Mouse (Mus musculus) lung, embryonic 15.5 days (tissue): Measurements from ENCODE around the gene 1700028J19Rik. TPM values are rescaled to one million over a fixed set of nuclear protein-coding genes. Genes with fewer than 3 reads are reported as not detected.
"Not testable (repeated sequence)": the region's sequence is repeated elsewhere in the genome, so short reads cannot be mapped to it uniquely, and the experiment has no call there.

Experiments
- ATAC-seq: fragments of 200-750 bp; cut with Nextera tagmentation; 2 replicates; pipeline ENCODE4 v1.8.0; 2017; ENCODE audit warnings: moderate number of reproducible peaks, borderline replicate concordance; ENCODE audit not compliant: low FRiP score, low TSS enrichment; ENCODE audit errors: extremely low read depth
- H3K27ac ChIP-seq: fragments of 300-500 bp; sonication (generic); 2 replicates; pipeline ENCODE4 v1.5.1; 2015; ENCODE audit warnings: moderate library complexity, mild to moderate bottlenecking, inconsistent platforms
- H3K27me3 ChIP-seq: fragments of 300-500 bp; sonication (generic); 2 replicates; pipeline ENCODE4 v1.6.1; 2015; ENCODE audit warnings: inconsistent platforms
- H3K36me3 ChIP-seq: fragments of 300-500 bp; sonication (generic); 2 replicates; pipeline ENCODE4 v1.6.1; 2015; ENCODE audit warnings: inconsistent platforms
- H3K4me1 ChIP-seq: fragments of 300-500 bp; sonication (generic); 2 replicates; pipeline ENCODE4 v1.6.1; 2015; ENCODE audit warnings: inconsistent platforms
- H3K4me2 ChIP-seq: fragments of 300-500 bp; sonication (generic); 2 replicates; pipeline ENCODE4 v1.6.1; 2015; ENCODE audit warnings: inconsistent platforms, mild to moderate bottlenecking, moderate library complexity
- H3K4me3 ChIP-seq: fragments of 300-500 bp; sonication (generic); 2 replicates; pipeline ENCODE4 v1.5.1; 2015; ENCODE audit warnings: mild to moderate bottlenecking, inconsistent platforms
- H3K9ac ChIP-seq: fragments of 300-500 bp; sonication (generic); 2 replicates; pipeline ENCODE4 v1.6.1; 2015; ENCODE audit warnings: inconsistent platforms
- H3K9me3 ChIP-seq: fragments of 300-500 bp; sonication (generic); 2 replicates; pipeline ENCODE4 v1.6.1; 2016; ENCODE audit warnings: inconsistent platforms
- WGBS: fragments of 180-500 bp; shearing (Covaris S2); methylation state at CpG from one replicate; pipeline ENCODE4 v1.1.7; 2015; 5-methylcytosine and 5-hydroxymethylcytosine counted together
- polyA plus RNA-seq: library from polyadenylated mRNA; unstranded; fragments of >200 nt; fragmentation: Nextera tagmentation; extraction: Ambion mirVana; gene quantifications from 2 replicates; pipeline ENCODE4 v1.2.1, GENCODE M21; 2015

Gene 1700028J19Rik
- polyA plus RNA-seq, 1 experiment from 2014 or later: 1.4 TPM

DNA sequence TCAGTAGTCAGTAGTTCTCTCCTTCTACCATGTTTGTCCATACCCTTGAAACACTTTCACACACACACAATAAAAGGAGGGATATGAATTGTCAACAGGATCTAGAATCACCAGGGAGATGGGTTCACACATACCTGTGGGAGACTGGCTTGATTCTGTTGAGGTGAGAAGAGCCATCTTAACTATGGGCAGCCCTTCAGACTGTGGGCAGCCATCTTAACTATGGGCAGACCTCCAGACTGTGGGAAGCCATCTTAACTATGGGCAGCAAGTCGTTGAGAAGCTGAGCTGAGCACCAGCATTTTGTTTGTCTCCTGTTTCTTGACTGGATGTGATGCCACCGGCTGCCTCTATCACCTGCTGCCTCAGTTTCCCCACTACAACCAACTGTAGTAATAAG lies 24.8 kb upstream of the 1700028J19Rik start:
- Histone ChIP-seq H3K4me3 (no peak overlapping the region), H3K36me3 (no peaks in the 10 kb centered on the region), H3K27ac (no peak overlapping the region), H3K9ac (no peak overlapping the region), H3K27me3 (peaks cover 21% of the 10 kb centered on the region), H3K4me1 (no peaks in the 10 kb centered on the region), H3K9me3 (no peaks in the 10 kb centered on the region), H3K4me2 (no peak overlapping the region)
- WGBS: 68% methylated on average over 2 of the region's 2 CpGs
- no peak for ATAC-seq

DNA sequence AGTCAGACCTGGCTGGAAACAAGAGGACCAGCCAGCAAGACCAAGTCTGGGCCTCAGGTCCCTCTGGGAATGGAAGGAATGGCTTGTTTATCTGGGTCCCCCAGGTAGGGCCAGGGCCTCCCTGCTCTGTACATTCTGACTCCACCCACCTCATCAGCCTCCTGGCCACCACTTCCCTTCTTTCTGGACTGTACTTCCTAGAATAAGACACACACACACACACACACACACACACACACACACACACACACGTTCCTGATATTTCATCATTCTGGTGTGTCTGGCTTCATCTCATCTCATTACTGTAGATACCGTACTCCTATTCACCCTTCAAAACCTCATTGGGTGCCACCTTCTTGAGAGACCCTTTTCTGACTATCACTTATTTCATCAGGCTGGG lies 22.9 kb upstream of the 1700028J19Rik start:
- Histone ChIP-seq H3K9ac (no peak overlapping the region), H3K4me1 (no peaks in the 10 kb centered on the region), H3K9me3 (no peaks in the 10 kb centered on the region), H3K4me2 (no peak overlapping the region), H3K27ac (no peak overlapping the region), H3K27me3 (peaks cover 18% of the 10 kb centered on the region), H3K4me3 (no peak overlapping the region), H3K36me3 (no peaks in the 10 kb centered on the region)
- WGBS: 77% methylated on average over 2 of the region's 2 CpGs
- ATAC-seq: no peak

DNA sequence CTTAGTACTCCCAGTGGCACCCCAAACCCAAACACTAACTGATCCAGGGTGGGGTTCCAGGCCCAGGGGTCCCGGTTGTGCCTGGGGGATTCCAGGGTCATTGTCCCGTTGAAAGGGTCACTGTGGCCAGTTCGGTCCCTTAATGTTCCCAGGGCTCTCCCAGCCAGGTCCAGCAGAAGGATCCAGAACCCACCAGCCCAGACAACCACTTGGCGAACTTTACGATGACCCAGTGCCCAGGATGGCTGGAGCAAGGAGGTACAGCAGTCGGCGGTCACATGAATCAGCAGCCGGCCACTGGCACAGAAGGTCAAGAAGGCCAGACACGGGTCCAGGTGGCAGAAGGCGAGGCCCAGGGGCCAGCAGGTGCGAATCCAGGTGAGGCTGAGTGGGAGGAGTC lies 21.6 kb upstream of the 1700028J19Rik start:
- H3K4me1 ChIP-seq: peaks cover 2% of the 10 kb centered on the region; the same call in 1 of the 2 replicates
- no peak overlapping the region for H3K27ac ChIP-seq
- WGBS: 81% methylated on average over 11 of the region's 11 CpGs
- no peak overlapping the region for H3K9ac ChIP-seq
- ATAC-seq: no peak
- peaks cover 20% of the 10 kb centered on the region for H3K27me3 ChIP-seq
- no peaks in the 10 kb centered on the region for H3K36me3 ChIP-seq
- H3K9me3 ChIP-seq: no peaks in the 10 kb centered on the region
- H3K4me3 ChIP-seq: no peak overlapping the region
- no peak overlapping the region for H3K4me2 ChIP-seq

DNA sequence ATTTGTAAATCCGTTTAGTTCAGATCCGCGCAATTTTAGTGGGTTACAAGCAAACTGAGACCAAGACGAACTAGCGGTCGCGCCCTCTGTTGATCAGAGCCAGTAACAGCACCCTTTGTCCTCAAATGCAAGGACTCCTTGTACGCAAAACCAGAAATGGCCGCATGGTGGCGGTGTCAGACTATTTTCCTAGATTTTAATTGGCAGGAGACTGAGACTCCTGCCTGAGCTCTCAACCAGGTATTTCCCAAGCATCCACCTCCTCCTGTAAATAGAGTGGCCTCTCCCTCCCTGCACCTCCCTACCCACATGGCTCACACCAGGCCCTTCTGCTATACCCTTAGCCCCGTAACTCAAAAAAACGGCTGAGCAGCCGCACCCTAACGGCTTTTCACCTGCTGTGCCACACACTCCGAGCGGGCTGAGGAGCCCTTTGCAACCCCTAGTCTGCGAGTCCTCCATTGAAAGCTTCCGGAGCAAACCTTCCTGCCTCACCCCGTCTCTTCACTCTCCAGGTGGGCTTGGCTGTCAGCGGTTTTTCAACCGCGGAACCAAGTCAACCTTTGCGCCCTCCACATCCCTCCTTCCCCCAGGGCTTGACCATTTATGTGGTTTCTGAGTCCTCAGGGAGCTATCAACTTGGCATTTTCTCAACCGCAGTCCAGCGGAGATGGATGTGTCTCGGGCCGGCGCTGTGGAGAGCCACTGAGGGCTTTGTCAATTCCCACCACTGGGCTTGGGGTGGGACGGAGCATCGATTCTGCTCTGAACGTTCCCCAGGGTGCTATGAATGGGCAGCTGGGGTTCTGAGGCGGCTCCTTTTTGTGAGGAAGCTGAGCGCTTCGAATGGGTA lies 16.5 kb upstream of the 1700028J19Rik start:
- Histone ChIP-seq H3K36me3 (no peaks in the 10 kb centered on the region), H3K27me3 (peaks cover 26% of the 10 kb centered on the region), H3K27ac (no peak overlapping the region), H3K9me3 (no peaks in the 10 kb centered on the region), H3K4me2 (peak overlapping the region; percentile 48), H3K4me3 (0 out of 2 replicates have a peak overlapping the region, but pooled peaks have one; percentile 10), H3K4me1 (peaks cover 5% of the 10 kb centered on the region; the same call in 1 of the 2 replicates), H3K9ac (no peak overlapping the region)
- WGBS: 4% methylated on average over 34 of the region's 34 CpGs
- peak; percentile 60 for ATAC-seq

DNA sequence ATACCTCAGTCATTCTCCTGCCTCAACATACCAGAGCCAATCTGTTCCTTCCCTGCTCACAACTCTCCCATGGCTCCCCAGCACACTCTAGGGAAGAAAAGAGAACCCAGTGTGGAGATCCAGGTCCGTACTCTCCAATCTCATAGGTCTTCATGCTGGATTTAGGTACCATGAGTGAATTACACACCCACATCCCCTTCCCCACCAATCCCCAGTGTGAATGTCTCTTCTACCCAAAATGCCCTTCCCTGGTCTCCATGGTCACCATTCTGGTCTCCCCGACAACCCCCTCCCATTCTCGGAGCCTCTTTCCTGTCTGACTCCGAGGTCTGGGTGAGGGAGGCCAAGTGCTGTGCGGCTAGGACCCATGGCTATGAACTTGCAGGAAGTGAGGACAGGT lies 14.7 kb upstream of the 1700028J19Rik start, which contains the start of gene Gm15517:
Gene Gm15517, plus strand, starts transcription at position 301 of the 400 bp plus-strand sequence.
- Histone ChIP-seq H3K36me3 (no peaks in the 10 kb centered on the region), H3K4me3 (no peak within 1 kb of the TSS), H3K4me2 (no peak within 1 kb of the TSS), H3K4me1 (peaks cover 5% of the 10 kb centered on the region; the same call in 1 of the 2 replicates), H3K27ac (no peak within 1 kb of the TSS), H3K27me3 (peaks cover 26% of the 10 kb centered on the region), H3K9me3 (no peaks in the 10 kb centered on the region), H3K9ac (no peak within 1 kb of the TSS)
- WGBS: 40% methylated on average over 5 of the region's 5 CpGs
- ATAC-seq: no peak

DNA sequence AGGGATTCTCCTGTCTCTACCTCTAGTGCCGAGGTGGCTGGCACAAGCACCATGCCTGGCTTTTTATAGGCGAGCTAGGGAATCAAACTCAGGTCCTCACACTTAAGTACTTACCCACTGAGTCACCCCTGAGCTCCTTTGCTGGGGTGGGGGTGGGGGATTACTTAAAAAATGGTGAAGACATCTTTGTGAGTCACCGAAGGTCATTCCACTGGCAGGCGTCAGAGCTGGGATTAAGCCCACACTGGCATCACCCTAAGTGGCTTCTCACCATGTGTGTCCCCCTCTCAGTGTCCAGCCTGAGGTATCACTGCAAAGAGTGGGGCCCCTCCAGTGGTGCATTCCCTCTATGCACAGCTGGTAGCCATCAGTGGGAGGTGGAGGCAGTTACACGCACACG lies 13.9 kb upstream of the 1700028J19Rik start:
- H3K9me3 ChIP-seq: no peaks in the 10 kb centered on the region
- no peaks in the 10 kb centered on the region for H3K36me3 ChIP-seq
- peaks cover 26% of the 10 kb centered on the region for H3K27me3 ChIP-seq
- no peak for ATAC-seq
- 66% methylated on average over 6 of the region's 6 CpGs for WGBS
- no peak overlapping the region for H3K27ac ChIP-seq
- H3K4me3 ChIP-seq: no peak overlapping the region
- H3K4me1 ChIP-seq: peaks cover 5% of the 10 kb centered on the region; the same call in 1 of the 2 replicates
- H3K9ac ChIP-seq: no peak overlapping the region
- no peak overlapping the region for H3K4me2 ChIP-seq

DNA sequence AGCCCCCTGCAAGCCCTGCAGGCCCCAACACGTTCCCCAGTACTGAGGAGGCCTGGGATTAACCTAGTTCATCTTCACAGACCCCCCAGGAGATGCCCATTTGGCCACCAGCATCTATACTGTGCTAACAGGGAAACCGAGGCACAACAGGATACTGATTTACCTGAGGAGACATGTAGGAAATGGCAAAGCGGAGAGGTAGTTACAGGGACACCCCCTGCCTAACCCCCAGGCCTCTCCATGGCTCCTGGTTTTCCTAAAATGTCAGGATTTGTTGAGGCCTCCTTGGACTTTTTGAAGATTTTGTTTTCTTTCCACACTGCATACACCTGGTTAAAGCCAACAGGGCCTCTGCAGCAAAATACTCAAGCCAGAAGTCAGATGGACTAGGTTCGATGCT lies 10.8 kb upstream of the 1700028J19Rik start, which contains the start of gene Acp4:
Gene Acp4, minus strand, starts transcription at position 101 of the 400 bp plus-strand sequence.
- no peaks in the 10 kb centered on the region for H3K9me3 ChIP-seq
- peaks cover 7% of the 10 kb centered on the region; the same call in 1 of the 2 replicates for H3K27me3 ChIP-seq
- peaks cover 9% of the 10 kb centered on the region for H3K36me3 ChIP-seq
- no peak within 1 kb of the TSS for H3K4me2 ChIP-seq
- no peaks in the 10 kb centered on the region for H3K4me1 ChIP-seq
- WGBS: 87% methylated on average over 4 of the region's 4 CpGs
- H3K27ac ChIP-seq: no peak within 1 kb of the TSS
- H3K4me3 ChIP-seq: no peak within 1 kb of the TSS
- no peak within 1 kb of the TSS for H3K9ac ChIP-seq
- ATAC-seq: no peak

DNA sequence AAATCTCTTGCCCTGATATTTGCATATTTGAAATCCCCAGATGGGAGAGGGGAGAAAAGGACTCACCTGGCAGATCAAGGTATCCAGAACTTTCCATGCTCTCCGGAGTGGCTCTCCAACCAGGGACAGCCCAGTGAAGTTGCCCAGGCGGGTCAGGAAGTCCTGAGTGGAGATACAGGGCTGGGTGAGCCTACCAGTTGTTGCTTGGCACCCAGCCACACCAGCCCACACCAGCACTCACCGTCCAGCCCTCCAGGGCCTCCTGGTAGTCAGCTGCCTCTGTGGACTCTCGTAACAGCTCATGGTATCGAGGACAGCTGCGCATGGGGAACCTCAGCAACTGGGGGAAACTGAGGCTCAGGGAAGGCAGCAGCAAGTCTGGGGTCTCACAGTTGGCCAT lies 8.4 kb upstream of the 1700028J19Rik start:
- Histone ChIP-seq H3K4me3 (no peak overlapping the region), H3K4me2 (no peak overlapping the region), H3K9ac (no peak overlapping the region), H3K36me3 (peaks cover 24% of the 10 kb centered on the region), H3K4me1 (no peaks in the 10 kb centered on the region), H3K9me3 (no peaks in the 10 kb centered on the region), H3K27ac (no peak overlapping the region), H3K27me3 (no peaks in the 10 kb centered on the region)
- no peak for ATAC-seq
- 68% methylated on average over 6 of the region's 6 CpGs for whole genome bisulfite sequencing

DNA sequence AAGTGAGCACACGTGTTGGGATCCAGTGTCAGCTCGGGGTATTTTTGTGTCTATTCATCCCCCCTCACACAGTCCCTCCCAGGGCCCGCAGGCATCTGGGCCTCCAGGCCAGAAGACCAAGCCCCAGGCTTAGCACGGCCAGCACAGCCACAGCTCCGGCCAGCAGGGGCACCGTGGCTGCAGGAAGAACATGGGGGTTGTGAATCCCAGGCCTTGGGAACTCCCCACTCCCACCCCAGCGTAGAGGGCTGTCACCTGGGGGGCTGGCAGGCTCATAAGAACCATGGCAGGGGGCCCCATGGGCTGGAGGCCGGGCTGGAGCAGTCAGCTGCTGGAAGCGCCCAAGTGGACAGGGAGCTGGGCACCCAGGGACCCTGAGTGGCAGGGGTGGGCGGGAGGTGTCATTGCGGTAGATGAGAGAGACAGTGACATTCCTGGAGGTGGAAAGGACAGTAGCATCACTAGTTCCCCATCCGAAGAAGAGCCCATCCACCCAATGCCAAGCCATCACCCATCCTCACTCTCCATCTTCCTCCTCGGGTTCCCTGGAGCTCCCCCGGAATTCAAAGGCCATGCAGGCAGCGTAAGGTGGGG lies 6.6 kb upstream of the 1700028J19Rik start:
- Histone ChIP-seq H3K9me3 (no peaks in the 10 kb centered on the region), H3K4me2 (no peak overlapping the region), H3K4me3 (no peak overlapping the region), H3K27me3 (no peaks in the 10 kb centered on the region), H3K27ac (no peak overlapping the region), H3K36me3 (peaks cover 40% of the 10 kb centered on the region), H3K4me1 (peaks cover 4% of the 10 kb centered on the region), H3K9ac (no peak overlapping the region)
- 0 out of 2 replicates have a peak, but pooled peaks have one; percentile 3 for ATAC-seq
- WGBS: 59% methylated on average over 15 of the region's 15 CpGs

DNA sequence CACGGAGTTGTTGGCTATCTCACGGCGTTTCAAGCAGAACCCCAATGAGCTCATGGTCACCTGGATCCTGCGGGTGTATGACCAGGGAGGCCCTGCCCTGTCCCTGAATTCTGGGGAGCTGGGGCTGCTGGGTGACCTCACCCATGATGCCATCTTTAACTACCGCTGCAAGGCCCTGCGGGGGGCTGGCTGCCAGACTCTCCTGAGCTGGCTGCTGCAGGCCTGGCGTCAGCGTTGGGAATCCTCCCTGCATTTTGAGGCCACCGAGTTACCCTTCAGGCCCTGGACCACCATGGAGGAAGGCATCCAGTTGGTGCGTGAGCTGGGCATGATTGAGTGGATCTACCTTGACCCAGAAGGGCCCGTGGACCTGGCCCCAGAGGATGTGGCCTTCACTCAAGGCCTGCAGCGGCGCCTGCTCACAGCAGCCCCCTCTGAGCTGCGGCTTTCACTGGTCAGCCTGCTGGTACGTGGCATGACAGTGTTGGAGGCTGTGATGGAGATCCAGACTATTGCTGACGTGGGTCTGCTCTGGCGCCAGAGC lies 4.3 kb upstream of the 1700028J19Rik start:
- H3K27me3 ChIP-seq, ATAC-seq, H3K4me3 ChIP-seq, H3K4me2 ChIP-seq, H3K9me3 ChIP-seq, H3K9ac ChIP-seq, H3K27ac ChIP-seq: not testable (repeated sequence)
- peaks cover 44% of the 10 kb centered on the region for H3K36me3 ChIP-seq
- peaks cover 12% of the 10 kb centered on the region for H3K4me1 ChIP-seq
- 83% methylated on average over 17 of the region's 17 CpGs for WGBS

DNA sequence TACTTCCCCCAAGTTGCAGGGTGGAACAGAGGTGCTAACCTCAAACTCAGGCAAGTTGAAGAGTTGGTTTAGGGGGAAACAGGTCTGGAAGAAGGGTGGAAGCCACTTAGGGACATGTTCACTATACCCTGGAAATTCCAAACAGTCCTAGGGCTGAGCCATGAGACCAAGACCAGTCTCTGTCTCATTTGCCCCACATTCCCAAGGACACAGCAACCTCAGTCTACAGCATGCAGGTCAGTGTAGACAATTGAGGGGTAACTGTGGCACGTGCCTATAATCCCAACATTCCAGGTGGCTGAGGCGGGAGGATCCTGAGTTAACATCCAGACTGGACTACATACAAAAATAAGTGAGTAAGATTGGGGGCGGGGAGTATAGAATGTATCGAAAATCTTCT lies 2.8 kb upstream of the 1700028J19Rik start:
- no peak overlapping the region for H3K4me2 ChIP-seq

DNA sequence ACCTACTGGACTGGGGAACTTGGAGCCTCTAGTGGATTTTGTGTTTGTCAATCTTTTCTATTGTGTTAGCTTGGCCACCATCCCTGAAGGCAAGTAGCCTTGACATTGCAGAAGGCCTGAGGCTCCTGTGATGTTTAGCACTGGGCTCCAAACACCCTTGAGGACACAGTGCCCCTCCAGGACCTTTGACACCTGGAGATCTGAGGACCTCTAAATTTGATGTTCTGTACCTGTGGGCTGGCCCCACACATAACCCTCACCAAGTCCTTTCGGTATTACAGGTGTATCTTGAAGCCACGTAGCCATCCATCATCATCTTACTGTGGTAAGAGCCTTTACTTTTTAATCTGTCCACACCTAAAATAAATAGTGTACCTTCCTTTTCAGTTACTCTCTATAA lies 1.5 kb upstream of the 1700028J19Rik start:
- Histone ChIP-seq H3K27me3 (no peaks in the 10 kb centered on the region), H3K4me3 (peak overlapping the region; percentile 99), H3K9ac (peak overlapping the region; percentile 91; the same call in 1 of the 2 replicates), H3K27ac (no peak overlapping the region), H3K4me1 (peaks cover 19% of the 10 kb centered on the region), H3K4me2 (peak overlapping the region; percentile 63), H3K9me3 (no peaks in the 10 kb centered on the region), H3K36me3 (peaks cover 42% of the 10 kb centered on the region)
- ATAC-seq: no peak
- WGBS: 75% methylated on average over 2 of the region's 2 CpGs

More for the DNA sequence above, 2.8 kb upstream of the 1700028J19Rik start:
- no peak overlapping the region for H3K4me3 ChIP-seq
- H3K4me1 ChIP-seq: peaks cover 19% of the 10 kb centered on the region
- H3K9me3 ChIP-seq: no peaks in the 10 kb centered on the region
- H3K27me3 ChIP-seq: no peaks in the 10 kb centered on the region
- ATAC-seq: no peak
- H3K9ac ChIP-seq: no peak overlapping the region
- 93% methylated on average over 4 of the region's 4 CpGs for WGBS
- H3K27ac ChIP-seq: no peak overlapping the region
- peaks cover 44% of the 10 kb centered on the region for H3K36me3 ChIP-seq
